Mouse (Mus musculus) ES-CJ7 (cell line): ENCODE results near the gene Prr15.

ENCODE experiments used
- DNase-seq: peaks from one replicate; pipeline ENCODE4 v3.0.0; 2011; ENCODE audit warnings: low read depth, low spot score

Gene Prr15

DNA sequence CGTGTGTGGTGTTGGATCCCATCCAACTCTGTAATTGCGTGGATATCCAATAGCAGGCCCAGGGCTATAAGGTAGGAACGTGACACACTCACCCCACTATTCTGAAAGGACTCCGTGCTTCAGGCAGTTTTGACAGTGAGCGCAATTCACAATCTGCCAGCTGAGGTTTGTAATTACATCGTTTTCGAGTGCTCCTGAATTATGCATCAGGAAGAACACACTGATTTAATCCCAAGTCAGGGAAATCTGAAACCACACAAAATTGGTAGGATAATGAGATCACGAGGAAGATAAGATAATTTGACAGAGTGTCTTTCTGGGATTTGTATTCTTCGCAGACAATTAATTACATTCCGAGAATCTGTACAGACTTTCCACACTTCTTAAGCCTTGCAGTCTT lies 6.1 kb downstream of the Prr15 start:
- DNase-seq, result no peak

DNA sequence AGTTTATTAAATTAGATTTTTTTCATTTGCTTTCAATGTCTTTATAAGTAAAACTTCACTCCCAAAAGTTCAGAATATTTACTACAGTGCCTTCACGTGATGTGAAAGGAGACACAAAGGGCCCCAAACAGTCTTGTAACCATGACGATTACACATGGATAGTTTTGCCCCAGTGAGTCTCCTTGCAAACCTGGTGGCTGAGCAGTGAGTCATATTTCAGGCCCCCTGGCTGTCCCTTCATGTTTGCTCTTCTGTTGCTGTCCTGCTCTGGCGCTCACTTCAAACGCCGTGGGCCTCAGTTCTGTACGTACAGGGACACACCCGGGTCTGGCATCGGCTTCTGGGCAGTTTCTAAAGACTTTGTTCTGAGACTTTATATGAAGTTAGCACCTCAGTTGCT lies 6.6 kb downstream of the Prr15 start:
- no peak for DNase-seq

DNA sequence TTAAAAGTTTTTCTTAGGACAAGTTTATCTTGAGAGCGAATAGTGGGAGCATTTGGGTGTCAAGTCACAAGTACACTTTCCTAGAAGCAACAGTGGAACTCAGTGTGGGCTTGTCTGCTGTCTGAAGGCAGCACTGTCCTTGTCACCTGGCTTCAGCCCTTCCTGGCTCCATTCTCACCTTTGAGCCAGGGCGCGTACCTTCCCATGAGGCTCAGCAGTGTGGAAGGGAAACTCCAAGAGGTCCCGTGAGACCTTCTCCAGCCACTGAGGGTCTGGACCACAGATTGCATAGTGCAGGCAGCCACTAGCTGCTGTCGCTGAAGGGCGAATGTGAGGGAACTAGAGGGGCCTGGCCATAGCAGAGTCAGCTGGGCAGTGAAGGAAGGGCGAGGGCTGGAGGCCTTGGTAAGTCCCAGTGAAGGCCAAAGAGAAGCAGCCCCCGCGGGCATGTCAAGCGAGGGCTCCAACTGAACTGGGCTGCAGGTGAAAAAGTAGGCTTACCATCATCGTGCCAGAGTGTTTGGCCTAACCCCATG lies 7.5 kb downstream of the Prr15 start:
- no peak for DNase-seq

DNA sequence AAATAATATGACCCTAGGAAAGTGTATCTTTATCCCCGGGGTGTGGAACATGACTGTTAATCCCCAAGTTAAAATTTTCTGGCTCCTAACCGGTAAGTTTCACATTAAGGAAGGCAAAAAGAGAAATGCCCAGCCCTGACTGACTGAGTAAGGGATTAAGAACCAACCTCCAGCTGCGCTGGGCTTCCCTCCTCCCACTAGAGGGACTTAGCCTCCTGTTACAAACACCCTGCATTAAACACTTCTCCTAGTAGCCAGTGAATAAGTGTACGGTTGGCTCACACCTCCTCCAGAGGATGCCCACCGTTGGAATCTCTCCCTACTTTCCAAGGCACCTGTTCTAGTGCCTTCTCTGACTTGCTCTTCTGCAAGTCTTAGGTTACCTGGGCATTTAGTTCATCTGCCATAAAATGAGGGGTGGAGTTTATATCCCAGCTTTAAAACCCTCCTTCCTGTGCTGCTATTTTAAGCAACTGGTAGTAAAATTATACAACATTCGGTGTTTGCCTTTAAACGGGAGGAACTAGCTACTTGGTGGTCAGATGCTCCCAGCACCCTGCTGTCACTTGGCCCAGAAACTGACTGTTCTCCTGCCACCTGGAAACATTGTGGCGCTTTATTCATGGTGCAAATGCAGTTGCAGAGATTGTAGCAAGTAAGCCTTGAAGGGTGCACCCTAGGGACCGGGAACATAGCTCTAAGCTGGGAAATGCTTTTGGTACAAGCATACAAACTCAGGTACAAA lies 8.2 kb downstream of the Prr15 start:
- DNase-seq, result no peak

DNA sequence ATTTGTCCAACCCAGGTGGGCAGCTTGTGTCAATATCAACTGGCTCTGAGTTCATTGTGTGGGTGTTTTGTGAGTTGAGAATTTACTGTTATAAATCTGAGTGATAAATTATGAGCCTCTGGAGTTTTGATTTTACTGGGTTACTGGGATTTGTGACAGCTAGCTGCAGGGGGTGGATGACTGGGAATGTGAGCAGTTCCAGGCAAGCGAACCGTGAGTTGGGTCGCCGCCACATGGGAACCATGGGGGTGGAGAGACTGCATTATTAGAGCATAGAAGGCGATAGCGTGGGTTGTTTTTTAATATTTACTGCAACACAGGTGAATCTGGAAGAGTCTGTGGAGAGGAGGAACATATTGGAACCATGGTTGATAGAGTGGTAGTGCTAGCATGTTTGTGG lies 11.7 kb downstream of the Prr15 start:
- DNase-seq, result no peak

DNA sequence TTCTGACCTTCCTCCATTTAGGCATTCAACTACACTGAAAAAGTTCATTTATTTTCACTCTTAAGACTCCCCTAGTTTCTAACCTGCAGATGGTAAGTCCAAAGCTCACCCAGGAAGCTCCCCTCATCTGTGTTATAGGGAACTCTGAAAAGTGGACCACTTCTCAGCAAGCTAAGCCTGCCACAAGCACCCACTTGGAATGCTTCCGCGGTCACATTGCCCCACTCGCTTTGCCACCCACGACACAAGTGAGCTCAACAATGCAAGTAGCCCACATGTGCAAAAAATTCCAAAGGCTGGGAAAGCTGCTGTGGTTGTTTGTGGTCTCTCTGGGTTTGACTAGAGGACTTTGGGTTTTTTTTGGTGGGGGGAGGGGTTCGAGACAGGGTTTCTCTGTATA lies 15.5 kb downstream of the Prr15 start:
- no peak for DNase-seq

DNA sequence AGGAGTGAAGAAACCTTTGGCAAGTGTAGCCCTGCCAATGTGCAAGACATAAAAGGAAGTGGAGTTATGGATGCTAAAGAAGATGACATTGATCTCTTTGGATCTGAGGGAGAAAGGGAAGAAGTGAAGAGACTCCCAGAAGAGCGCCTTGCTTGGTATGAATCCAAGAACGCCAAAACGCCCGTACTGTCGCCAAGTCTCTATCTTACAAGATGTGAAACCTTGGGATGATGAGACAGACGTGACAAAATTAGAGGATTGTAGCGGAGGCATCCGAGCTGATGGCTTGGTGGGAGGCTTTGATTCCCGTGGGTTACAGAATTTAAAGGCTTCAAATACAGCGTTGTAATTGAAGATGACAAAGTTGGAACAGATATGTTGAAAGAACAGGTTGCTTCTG lies 16.6 kb downstream of the Prr15 start:
- no peak for DNase-seq

DNA sequence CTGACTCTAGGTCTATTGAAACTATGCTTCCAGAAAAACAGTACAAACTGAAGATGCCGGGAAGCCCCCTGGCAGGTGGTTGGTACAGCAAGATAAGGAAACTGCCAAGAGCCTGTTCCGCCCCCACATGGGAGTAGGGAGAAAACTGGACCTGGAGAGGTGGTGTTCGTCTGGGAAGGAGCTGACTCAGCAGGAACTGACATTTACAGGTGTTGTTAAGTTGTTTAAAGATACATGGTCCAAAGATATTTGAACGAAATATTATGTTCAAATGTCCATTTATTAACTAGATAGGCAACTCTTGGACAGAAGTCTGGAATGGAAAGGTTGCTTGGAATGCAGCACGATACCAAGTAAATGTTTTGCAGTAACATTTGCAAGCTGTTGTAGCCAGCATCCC lies 26.2 kb downstream of the Prr15 start:
- no peak for DNase-seq

DNA sequence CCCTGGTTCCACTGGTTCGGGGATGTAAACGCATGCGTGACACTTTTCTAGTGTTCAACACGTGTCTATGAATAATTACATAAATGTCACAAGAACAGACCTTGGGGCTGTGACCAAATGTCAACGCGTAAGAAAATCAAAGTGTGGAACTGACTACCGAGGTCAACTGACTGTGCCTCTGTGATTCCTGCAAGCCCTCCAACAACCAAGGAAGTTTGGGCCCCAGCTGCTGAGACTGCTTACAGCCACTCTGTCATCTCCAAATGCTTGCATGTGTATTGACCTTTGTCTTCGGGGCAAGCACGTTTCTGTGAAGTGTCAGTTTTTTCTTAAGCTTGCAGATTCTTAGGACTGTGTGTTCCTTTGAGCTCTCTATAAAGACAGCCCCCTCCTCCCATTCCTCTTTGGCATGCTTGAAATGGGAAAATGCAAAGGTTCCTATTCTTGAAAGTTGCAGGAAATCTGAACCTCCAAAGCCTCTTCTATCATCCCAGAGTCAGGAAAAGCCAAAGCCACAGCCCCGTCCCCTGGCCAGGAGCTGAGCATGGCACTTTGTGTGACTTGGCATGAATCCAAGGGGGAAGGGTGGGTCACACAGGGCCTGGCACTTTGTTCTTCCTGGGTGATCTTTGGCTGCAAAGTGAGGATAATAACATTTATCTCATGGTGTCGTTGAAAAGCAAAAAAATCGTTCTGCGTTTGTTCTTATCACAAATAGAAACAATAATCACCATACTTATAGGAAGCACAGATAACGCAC lies 27.5 kb downstream of the Prr15 start:
- no peak for DNase-seq

DNA sequence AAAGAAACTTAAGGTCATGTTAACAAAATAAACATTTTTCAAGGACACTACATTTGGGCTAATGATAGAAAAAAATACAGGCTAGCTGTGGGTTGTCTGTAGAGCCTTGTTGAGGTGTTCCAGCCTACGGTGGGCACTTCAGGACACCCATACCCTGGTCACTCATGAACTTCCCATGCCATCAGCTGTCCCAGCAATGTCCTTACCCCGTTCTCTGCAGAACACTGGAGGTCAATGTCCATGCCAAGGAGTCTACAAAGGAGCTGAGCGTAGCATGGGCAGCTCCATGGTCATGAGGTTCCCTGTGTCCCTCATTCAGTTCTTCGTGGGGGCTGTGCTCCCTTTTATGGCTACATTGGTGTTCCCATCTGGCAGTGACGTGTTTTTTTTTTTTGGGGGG lies 28.1 kb downstream of the Prr15 start:
- DNase-seq, result no peak

DNA sequence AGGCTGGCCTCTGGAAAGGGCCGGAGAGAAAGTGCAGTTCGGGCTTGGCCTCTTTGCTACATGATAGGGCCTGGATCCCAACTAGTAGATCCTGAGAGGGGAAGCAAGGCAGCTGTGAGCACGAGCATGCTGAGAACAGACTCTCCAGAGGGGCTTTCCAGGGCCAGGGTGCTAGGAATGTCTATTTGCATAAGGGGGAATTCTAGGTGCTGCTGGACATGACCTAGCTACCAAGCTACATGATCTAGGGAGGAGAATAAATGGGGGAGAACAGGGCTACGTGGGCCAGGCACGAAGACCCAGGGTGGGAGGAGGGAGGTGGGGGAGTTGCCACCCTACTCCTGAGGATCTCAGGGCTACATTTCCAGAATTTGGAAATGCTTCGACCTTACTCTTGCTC lies 30.0 kb downstream of the Prr15 start:
- no peak for DNase-seq

DNA sequence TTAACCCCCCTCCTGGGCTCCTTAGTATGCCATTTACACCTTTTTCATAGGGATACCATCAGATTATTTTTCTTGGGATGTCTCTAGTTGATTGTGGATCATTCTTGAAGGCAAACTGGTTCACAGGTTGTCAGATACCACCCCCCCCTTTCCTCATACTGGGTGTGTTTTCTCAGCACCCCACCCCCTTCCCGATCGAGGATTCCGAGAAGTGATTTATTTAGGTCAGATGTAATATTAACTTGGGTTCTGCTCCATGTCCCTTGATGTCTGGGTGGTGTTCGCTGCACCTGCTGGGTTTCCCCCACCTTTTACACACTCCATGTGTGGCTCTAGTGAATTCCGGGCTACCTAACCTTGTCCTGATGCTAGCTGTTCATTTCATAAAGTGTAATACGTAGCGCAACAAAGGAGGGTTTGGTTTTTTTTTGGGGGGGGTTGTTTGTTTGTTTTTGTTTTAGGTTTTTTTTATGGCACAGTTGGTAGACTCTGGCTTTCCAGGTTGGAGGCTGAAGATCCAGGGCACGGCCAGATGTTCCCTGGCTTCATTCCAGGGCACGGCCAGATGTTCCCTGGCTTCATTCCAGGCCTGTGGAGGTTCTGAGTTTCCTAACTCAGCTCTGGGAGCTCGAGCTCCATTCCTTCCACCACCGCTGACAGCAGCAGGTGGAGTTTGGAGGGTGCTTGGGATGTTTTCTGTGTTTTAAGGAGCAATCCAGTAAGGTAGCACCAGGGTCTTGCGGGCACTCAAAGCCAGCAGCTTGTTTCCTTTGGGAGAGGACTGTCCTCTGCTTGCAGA lies 37.1 kb downstream of the Prr15 start:
- DNase-seq, result no peak

DNA sequence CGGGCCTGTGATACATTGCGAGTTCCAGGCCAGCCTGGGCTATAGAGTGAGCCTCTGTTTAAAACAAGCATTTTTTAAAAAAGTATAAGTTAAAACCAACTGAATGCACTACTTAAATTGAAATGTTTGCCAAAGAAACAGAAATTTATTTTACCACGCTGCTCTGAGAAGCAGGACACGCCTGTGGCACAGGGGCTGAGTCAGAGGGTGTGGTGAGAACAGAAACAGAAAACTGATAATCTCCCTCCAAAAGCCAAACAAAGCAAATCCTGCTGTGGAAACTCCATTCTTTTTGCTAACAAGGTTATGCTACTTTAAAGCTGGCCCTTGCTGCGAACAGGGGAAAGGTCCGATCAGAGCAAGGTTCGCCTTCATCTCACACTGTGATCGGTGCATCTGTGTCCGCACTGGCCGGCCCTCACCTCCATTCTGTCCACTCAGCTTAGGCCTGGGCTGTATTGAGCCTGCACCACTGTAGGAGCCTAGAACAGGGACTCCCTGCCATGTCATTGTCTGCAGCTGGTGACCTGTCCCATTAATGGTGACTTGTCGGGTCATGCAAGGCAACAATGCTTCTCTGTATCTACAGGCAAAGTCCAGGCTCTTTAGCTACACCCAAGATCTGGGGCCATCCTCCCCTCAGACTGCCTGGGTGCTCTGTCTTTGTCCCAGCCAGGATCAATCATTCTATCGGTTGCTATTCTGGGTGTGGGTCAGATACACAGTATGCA lies 38.9 kb downstream of the Prr15 start:
- DNase-seq, result no peak

DNA sequence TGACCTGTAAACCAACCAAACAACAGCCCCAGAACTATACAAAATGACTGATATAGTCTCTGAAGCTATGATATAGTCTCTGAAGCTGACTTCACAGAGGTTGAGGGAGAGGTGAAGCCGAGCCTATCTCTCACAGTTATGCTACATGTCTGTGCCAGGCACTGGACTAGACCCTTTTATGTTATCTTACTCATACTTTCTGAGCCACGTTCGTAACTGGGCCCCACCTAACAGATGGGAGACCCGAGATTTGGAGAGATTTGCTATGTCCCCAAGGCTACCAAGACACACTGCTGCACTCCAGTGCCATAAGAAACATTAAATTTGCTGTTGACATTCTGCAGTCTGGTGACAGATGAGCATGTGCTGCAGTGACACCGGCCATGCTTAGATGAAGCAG lies 41.0 kb downstream of the Prr15 start:
- DNase-seq, result no peak

DNA sequence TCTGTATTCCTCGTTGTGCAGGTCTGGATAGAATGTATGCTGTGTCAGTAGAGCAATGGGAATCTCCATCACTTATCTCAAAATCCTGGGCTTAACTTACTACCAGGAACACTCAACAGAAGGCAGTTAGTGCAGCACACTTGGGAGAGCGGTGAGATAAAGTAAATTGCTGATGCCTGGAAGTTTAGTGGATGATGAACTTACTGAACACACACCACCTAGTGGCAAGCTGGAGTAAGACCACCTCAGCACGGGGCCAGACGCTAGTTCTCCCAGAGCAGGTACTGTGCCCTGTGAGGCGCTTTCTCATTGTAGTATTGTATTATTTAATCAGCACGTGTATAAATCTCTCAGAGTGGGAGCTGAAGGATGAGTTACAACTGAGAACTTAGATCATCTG lies 42.4 kb downstream of the Prr15 start:
- peak; percentile 72 for DNase-seq

DNA sequence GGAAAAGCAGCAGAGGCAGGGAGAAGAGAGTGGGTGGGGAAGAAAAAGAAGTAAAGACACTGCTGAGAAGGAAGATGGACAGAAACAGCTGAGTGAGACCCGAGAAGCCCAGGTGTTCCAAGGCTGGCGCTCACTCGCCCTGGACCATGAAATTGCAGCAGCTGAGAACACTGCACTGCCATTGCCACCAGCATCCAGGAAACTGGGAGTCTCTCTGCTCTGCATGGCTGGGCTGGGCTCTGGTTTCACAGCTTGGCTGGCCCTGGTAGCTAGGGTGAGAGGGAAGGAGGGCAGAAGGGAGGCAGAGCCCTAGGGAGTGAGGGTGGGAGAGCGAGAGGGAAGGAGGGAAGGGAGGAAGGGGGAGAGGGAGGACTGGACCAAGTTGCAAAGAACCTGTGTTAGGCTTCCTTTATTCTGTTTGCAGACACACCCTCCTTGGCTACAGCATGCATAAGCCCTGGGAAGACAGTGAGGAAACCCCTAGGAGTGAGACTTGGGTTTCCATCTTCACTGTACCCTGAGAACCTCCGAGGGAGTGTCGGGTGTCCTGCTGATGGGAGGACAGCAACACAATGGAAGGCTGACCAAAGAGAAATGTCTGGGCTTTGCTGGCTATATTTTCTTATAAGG lies 44.4 kb downstream of the Prr15 start:
- DNase-seq, result no peak

DNA sequence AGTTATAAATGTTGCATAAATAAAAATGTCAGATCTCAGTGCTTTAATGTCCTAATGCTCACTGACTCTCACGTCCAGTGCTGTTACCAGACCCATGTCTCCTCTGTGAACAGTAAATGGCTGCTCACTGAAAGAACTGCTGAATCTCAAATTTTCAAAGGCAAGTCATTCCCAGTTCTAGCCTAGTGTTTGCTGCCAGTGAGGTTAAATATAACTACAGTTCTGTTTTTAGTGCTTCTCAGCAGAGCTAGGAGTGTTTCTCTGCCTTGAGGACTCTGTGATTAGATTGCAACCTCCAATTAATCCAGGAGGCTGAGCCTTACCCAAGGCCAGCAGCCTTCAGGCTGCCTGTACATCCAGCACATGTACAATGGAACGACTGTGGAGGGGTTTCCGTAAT lies 46.2 kb downstream of the Prr15 start:
- no peak for DNase-seq

DNA sequence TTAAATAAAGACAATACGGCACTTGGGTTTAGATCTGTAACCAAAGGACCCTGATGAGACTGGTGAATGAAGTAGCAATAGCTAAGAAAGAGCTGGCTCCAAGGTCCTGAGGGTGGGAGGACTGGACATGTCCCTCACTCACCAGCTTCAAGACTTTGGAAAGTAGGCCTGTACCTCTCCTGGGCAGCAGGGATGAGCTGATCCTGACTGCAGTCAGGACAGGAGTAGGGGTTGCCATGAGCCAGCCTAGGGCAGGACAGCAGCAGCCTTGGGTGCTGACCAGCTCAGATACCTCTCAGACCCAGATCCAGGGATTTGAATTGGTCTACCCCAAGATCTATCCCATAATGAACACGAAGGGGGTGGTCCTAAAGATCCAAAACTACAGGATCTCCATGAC lies 53.7 kb downstream of the Prr15 start:
- DNase-seq, result no peak
